Mouse (Mus musculus): ENCODE measurements around the gene Disp3. TPM values are rescaled to one million over a fixed set of nuclear protein-coding genes. Genes with fewer than 3 reads are reported as not detected.
A peak's percentile ranks its signal among the peaks of the same experiment; 100 is the strongest.

Disp3 gene
- 0.10 and 0.14 TPM in 2 replicates for polyA plus RNA-seq (2015; fragmentation: Nextera tagmentation; extraction: Ambion mirVana)

DNA sequence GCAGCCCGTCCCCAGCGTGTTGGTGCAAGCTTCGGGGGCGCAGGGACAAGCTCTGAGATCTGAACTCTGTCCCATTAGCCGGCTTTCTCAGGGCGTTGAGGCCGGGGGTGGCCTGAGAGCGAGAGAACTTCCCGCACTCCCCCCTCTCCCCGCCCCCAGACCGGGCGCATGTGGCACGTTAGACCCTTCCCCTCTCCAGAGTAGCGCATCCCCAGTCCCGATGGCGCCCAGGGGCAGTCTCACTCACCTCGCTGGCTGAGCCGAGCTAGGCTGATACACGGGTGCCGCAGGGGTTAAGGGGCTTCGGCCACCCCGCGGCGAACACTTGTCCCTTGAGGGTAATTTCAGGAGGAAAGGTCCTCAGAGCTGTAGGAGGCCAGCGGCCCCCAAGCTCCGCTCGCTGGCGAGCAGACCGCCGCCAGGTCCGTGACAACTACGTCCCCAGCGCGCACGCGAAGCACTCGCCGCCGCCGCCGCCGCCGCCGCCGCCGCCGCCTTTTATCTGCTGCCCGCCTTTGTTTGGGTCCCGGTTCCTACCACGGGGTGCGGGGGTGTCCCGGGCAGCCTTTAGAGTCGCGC lies at the start of gene Disp3:
Gene Disp3, minus strand, starts transcription at position 490 of the 579 bp plus-strand sequence.
- H3K27me3 ChIP-seq (replicated peaks): peaks cover 33% of the 10 kb centered on the region
- peaks cover 6% of the 10 kb centered on the region; the same call in 1 of the 2 replicates for H3K4me1 ChIP-seq
- peak within 1 kb of the TSS; percentile 37 for H3K4me3 ChIP-seq (replicated peaks)
- H3K9me3 ChIP-seq: no peaks in the 10 kb centered on the region
- H3K36me3 ChIP-seq: no peaks in the 10 kb centered on the region
- ATAC-seq (ENCODE audit: insufficient read depth, low FRiP score, low read depth): 0 out of 2 replicates have a peak, but pooled peaks have one; percentile 13
- WGBS: under 1% methylated on average over 54 of the region's 54 CpGs
- H3K9ac ChIP-seq: no peak within 1 kb of the TSS
- peak within 1 kb of the TSS; percentile 69 for H3K4me2 ChIP-seq
- H3K27ac ChIP-seq: no peak within 1 kb of the TSS

DNA sequence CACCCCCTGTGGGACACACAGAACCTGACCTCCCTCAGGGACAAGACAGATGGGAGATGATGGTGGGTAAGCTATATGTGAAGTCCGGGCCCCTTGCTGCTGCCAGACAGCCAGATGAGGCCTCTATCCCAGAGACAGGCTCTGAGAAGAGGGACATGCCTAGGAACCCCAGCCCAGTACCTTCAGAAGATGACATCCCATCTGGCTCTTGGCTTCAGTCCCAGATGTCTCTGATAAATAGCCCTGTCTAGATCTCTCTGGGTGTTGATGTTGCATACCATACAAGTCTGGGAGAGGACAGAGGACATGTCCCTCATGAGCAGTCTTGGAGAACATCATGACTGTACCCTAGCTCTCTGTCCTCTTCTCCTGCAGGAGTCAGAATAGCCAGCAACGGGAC lies 42.5 kb upstream of the Disp3 start:
- Histone ChIP-seq H3K4me1 (peaks cover 6% of the 10 kb centered on the region; the same call in 1 of the 2 replicates), H3K27ac (no peak overlapping the region), H3K9me3 (no peaks in the 10 kb centered on the region), H3K4me2 (no peak overlapping the region), H3K4me3 (replicated peaks) (no peak overlapping the region), H3K36me3 (no peaks in the 10 kb centered on the region), H3K27me3 (replicated peaks) (no peaks in the 10 kb centered on the region), H3K9ac (no peak overlapping the region)
- no peak for ATAC-seq (ENCODE audit: insufficient read depth, low FRiP score, low read depth)
- 69% methylated on average over 2 of the region's 2 CpGs for WGBS

DNA sequence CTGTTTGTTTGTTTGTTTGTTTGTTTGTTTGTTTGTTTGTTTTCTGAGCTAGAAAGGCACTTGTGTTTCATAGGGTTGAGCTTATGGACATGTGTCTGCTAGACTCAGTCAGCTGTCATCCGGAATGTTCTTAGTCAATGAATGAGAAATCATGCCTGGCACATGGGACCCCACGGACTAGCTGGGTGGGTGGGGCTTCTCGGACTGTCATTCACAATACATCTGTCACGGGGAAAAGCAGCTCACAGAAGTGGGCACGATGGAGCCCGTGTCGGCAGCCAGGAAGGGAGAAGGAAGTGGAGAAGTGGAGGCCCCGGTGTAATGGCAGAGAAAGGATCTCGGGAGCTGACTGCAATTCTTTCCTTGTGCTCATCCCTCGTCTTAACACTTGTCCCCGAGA lies 41.7 kb upstream of the Disp3 start:
- Histone ChIP-seq H3K4me1 (peaks cover 6% of the 10 kb centered on the region; the same call in 1 of the 2 replicates), H3K4me3 (replicated peaks) (no peak overlapping the region), H3K4me2 (no peak overlapping the region), H3K9me3 (no peaks in the 10 kb centered on the region), H3K9ac (no peak overlapping the region), H3K27me3 (replicated peaks) (no peaks in the 10 kb centered on the region), H3K36me3 (no peaks in the 10 kb centered on the region), H3K27ac (no peak overlapping the region)
- WGBS: 53% methylated on average over 11 of the region's 11 CpGs
- ATAC-seq (ENCODE audit: insufficient read depth, low FRiP score, low read depth): no peak

DNA sequence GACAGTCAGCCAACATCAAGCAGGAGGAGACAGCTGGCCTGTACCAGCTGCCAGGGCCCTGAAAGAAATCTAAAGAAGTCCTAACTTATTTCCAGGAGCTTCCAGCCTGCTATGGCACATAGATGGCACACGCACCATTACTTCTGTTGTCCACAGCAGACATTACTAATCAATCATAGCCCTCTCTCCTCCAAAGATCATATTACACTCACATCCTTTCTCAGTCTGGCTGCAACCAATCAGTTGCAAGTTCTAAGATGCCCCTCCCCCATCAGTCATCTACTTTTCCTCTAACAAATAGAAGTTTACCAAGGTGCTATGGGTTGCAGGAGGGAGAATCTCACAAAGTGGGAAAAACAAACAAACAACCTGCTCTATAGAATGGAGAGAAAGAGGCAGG lies 40.5 kb upstream of the Disp3 start:
- no peak overlapping the region for H3K27ac ChIP-seq
- no peaks in the 10 kb centered on the region for H3K9me3 ChIP-seq
- no peaks in the 10 kb centered on the region for H3K36me3 ChIP-seq
- no peak overlapping the region for H3K4me3 ChIP-seq (replicated peaks)
- H3K9ac ChIP-seq: no peak overlapping the region
- ATAC-seq (ENCODE audit: insufficient read depth, low FRiP score, low read depth): no peak
- peaks cover 6% of the 10 kb centered on the region; the same call in 1 of the 2 replicates for H3K4me1 ChIP-seq
- H3K4me2 ChIP-seq: no peak overlapping the region
- 69% methylated on average over 1 of the region's 1 CpGs for WGBS
- H3K27me3 ChIP-seq (replicated peaks): no peaks in the 10 kb centered on the region

DNA sequence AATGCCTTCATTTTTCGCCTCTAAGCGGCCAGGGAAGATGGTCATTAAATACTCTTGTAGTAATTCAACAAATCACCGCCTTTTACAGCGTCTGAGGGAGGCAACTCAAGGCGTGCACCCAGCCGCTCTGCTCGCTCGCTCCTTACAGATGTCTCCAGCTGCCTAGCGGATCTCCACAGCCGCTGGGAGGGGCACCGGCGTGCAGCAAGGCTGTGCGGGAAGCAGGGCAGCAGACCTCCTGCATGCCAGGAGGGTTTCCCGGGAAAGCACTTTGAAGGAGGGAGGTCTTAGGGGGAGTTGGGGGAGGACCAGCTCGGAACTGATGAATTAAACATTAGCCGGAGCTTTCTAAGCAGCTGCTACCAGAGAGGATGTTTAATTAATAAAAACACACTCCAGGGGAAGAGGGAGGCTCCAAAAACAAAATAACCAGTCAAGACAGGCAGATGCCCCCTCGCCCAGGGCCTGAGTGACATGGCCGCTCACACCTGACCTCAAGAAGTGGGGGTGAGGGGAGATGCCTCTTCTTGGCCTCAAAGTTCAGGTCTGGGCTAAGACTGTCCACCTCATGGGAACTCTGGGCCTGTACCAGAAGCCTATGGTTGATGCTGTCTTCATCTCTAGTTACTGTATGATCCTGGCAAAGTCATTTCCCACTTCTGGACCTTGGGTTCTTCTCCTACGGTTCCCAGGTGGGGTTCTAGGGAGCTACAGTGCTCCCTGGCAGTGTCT lies 39.7 kb upstream of the Disp3 start:
- Histone ChIP-seq H3K36me3 (no peaks in the 10 kb centered on the region), H3K4me3 (replicated peaks) (no peak overlapping the region), H3K27ac (no peak overlapping the region), H3K9ac (no peak overlapping the region), H3K4me1 (peaks cover 6% of the 10 kb centered on the region; the same call in 1 of the 2 replicates), H3K9me3 (no peaks in the 10 kb centered on the region), H3K27me3 (replicated peaks) (no peaks in the 10 kb centered on the region; the same call in 1 of the 2 replicates), H3K4me2 (no peak overlapping the region)
- WGBS: 10% methylated on average over 19 of the region's 19 CpGs
- peak; percentile 45; the same call in 1 of the 2 replicates for ATAC-seq (ENCODE audit: insufficient read depth, low FRiP score, low read depth)

DNA sequence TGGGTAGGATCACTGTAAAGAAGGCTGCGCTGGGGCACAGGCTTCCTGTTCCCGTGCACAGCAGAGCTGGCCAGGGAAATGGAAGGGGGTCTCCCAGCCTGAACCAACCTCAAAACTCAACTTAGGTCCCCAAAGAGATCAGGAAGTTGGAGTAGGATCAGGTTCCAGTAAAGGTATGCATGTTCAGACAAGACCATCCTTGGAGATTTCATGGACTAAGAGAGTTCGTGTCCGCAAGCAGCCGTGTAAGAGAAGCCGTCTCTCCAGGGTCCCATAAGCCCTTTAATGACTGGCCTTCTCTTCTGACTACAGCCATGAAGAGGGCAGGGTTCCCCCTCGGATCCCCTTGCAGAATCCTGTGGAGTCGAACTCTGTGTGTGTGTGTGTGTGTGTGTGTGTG lies 39.0 kb upstream of the Disp3 start:
- Histone ChIP-seq H3K27ac (no peak overlapping the region), H3K36me3 (no peaks in the 10 kb centered on the region), H3K4me1 (peaks cover 6% of the 10 kb centered on the region; the same call in 1 of the 2 replicates), H3K9me3 (no peaks in the 10 kb centered on the region), H3K9ac (no peak overlapping the region), H3K4me2 (no peak overlapping the region), H3K27me3 (replicated peaks) (peaks cover under 1% of the 10 kb centered on the region; the same call in 1 of the 2 replicates), H3K4me3 (replicated peaks) (no peak overlapping the region)
- no peak for ATAC-seq (ENCODE audit: insufficient read depth, low FRiP score, low read depth)
- WGBS: 52% methylated on average over 8 of the region's 8 CpGs

DNA sequence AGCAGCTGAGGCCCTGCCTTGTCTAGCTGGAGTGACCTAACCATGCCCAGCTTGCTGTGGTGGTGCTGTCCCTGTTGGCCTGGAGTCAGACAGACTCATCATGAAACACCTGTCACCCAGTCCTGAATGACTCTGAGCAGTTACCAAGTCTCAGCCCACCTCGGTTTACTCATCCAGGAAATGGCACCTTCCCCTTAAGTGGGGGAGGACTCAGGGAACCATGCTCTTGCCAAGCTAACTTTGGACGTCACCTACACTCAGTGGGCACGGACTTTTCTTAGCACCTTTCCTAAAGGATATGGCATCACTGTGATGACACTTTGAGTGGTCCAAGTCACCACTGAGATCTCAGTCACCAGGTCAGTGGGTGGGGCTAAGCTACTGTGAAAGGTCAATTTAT lies 38.2 kb upstream of the Disp3 start:
- H3K4me3 ChIP-seq (replicated peaks): no peak overlapping the region
- WGBS: 89% methylated on average over 3 of the region's 3 CpGs
- H3K4me1 ChIP-seq: peaks cover 6% of the 10 kb centered on the region; the same call in 1 of the 2 replicates
- H3K9ac ChIP-seq: no peak overlapping the region
- no peak overlapping the region for H3K4me2 ChIP-seq
- peaks cover 4% of the 10 kb centered on the region; the same call in 1 of the 2 replicates for H3K27me3 ChIP-seq (replicated peaks)
- no peak overlapping the region for H3K27ac ChIP-seq
- H3K9me3 ChIP-seq: no peaks in the 10 kb centered on the region
- no peaks in the 10 kb centered on the region for H3K36me3 ChIP-seq
- no peak for ATAC-seq (ENCODE audit: insufficient read depth, low FRiP score, low read depth)

DNA sequence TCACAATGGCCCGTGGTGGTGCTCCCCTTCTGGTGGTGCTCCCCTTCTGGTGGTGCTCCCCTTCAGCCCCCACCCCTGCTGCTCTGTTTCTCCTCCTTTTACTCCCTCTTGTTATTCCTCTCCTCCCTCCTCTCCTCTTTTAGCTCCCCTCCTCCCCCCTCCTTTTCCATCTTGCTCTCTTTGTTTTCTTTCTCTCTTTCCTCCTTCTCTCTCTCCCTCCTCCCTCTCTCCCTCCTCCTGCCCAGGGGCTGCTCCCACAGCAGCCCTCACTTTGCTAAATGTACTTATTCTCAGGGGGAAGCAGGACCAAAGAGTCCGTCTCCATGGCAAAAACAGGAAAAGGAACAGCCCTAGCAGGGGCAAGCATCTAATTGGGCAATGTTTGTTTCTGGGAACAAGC lies 37.3 kb upstream of the Disp3 start:
- H3K9ac ChIP-seq: no peak overlapping the region
- no peak for ATAC-seq (ENCODE audit: insufficient read depth, low FRiP score, low read depth)
- H3K4me2 ChIP-seq: no peak overlapping the region
- peaks cover 4% of the 10 kb centered on the region; the same call in 1 of the 2 replicates for H3K27me3 ChIP-seq (replicated peaks)
- H3K27ac ChIP-seq: no peak overlapping the region
- 20% methylated on average over 2 of the region's 2 CpGs for WGBS
- no peaks in the 10 kb centered on the region for H3K36me3 ChIP-seq
- H3K4me1 ChIP-seq: peaks cover 6% of the 10 kb centered on the region; the same call in 1 of the 2 replicates
- no peak overlapping the region for H3K4me3 ChIP-seq (replicated peaks)
- no peaks in the 10 kb centered on the region for H3K9me3 ChIP-seq

DNA sequence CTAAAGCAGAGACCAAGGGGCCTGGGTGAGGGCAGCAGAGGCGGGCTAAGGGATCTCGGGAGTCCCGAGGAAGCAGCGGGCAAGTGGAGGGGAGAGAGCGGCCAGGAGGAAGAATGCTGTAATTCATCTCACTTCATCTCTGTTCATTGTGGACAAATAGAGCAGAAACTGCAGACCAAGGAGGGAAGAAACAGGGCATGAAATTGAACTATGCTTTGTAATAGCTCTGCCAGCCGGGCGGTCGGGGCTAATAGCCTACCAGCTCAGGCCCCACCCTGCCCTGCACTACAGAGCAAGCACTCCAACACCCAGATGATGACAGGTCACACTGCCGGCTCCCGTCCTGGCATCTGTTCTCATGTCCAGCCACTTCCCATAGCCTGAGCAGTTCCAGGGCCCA lies 34.4 kb upstream of the Disp3 start:
- no peak for ATAC-seq (ENCODE audit: insufficient read depth, low FRiP score, low read depth)
- H3K9me3 ChIP-seq: no peaks in the 10 kb centered on the region
- H3K4me3 ChIP-seq (replicated peaks): no peak overlapping the region
- H3K4me2 ChIP-seq: no peak overlapping the region
- H3K27ac ChIP-seq: no peak overlapping the region
- no peaks in the 10 kb centered on the region for H3K36me3 ChIP-seq
- no peak overlapping the region for H3K9ac ChIP-seq
- WGBS: 33% methylated on average over 10 of the region's 10 CpGs
- no peaks in the 10 kb centered on the region for H3K4me1 ChIP-seq
- H3K27me3 ChIP-seq (replicated peaks): peaks cover 4% of the 10 kb centered on the region; the same call in 1 of the 2 replicates

DNA sequence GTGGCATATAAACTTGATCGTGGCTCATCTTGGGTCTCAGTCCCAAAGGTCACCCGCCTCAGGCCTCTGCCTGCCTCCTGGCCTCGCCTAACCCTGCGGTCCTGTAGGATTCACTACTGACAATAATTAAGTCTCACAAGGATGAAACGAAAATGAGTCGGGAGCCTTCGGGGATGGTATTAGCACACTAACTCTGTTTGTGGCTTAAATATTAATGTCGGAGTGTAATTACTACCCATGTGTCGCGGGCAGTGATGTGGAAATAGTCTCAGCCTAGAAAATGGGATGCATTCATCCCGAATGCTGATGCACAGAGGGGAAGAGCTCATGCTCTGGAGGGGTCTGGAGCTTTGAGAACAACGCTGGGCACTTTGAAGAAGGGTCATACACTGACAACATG lies 31.6 kb upstream of the Disp3 start:
- ATAC-seq (ENCODE audit: insufficient read depth, low FRiP score, low read depth): no peak
- Histone ChIP-seq H3K36me3 (no peaks in the 10 kb centered on the region), H3K4me2 (no peak overlapping the region), H3K9me3 (no peaks in the 10 kb centered on the region), H3K9ac (no peak overlapping the region), H3K27me3 (replicated peaks) (peaks cover 4% of the 10 kb centered on the region; the same call in 1 of the 2 replicates), H3K4me3 (replicated peaks) (no peak overlapping the region), H3K4me1 (no peaks in the 10 kb centered on the region), H3K27ac (no peak overlapping the region)
- WGBS: 85% methylated on average over 12 of the region's 12 CpGs

DNA sequence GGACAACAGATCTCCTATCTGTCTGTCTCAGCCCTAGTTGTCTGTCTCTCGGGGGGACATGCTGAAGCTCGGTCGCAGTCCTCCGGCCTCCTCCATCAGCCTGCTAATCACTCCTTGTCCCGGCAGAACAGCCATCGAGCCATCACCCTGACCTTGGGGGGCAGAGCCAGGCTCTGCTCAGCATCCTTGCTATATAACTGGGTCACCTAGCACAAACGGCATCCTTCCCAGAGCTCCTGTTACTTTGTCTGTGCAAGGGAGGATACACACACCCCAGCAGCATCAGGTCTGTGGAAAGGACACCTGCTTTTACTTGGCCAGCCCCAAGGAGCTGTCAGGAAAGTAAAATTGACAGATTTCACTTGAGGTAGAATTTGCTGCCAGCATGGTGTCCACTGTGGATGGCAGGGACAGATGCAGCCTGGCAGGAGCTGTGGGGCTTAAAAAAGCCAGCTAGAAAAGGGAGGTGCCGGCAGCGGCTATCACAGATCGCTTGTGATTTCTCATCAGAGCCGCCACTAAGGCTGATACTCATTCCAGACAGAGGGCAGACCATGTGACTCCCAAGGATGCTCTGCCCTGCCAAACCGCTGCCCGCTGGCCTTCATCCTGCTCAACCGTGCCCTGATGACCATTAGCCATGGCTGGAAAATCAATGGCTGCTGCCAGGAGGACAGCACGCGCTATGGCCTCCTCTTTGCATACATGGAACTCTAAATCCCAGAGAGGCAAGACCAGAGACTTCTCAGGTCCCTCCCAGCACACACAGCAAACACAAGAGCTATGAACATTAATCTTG lies 27.8 kb upstream of the Disp3 start:
- H3K4me1 ChIP-seq: no peaks in the 10 kb centered on the region
- no peak overlapping the region for H3K4me2 ChIP-seq
- H3K4me3 ChIP-seq (replicated peaks): no peak overlapping the region
- H3K27me3 ChIP-seq (replicated peaks): no peaks in the 10 kb centered on the region
- no peaks in the 10 kb centered on the region for H3K36me3 ChIP-seq
- no peak overlapping the region for H3K9ac ChIP-seq
- H3K9me3 ChIP-seq: no peaks in the 10 kb centered on the region
- 85% methylated on average over 16 of the region's 16 CpGs for WGBS
- no peak for ATAC-seq (ENCODE audit: insufficient read depth, low FRiP score, low read depth)
- no peak overlapping the region for H3K27ac ChIP-seq

All from stomach, embryonic 15.5 days (tissue).